Mouse (Mus musculus): Measurements from ENCODE around the gene Bcl9. TPM values are rescaled to one million over a fixed set of nuclear protein-coding genes. Genes with fewer than 3 reads are reported as not detected.

The Bcl9 gene
- 10 to 100 TPM; 19.2 to 27.4 (median 25.3) TPM for total RNA-seq (2022)

- peak; percentile 72 for DNase-seq
Measured at GRCm38 (mm10) chr3:97297553-97298432, at the start of gene Bcl9. TSS of gene Bcl9 (minus strand) at chr3:97297917.

- no peak for DNase-seq
Measured at GRCm38 (mm10) chr3:97339193-97339576, 41.5 kb upstream of the Bcl9 start.

- peak; percentile 56 for DNase-seq
Measured at GRCm38 (mm10) chr3:97338522-97339192, 40.9 kb upstream of the Bcl9 start.

GRCm38 (mm10) chr3:97337306-97337705 lies 39.6 kb upstream of the Bcl9 start:
- no peak for DNase-seq

GRCm38 (mm10) chr3:97336331-97336730 lies 38.6 kb upstream of the Bcl9 start:
- no peak for DNase-seq

GRCm38 (mm10) chr3:97334618-97335017 lies 36.9 kb upstream of the Bcl9 start:
- DNase-seq, result no peak

- DNase-seq, result no peak
Measured at GRCm38 (mm10) chr3:97332172-97332571, 34.5 kb upstream of the Bcl9 start.

GRCm38 (mm10) chr3:97327809-97328208 lies 30.1 kb upstream of the Bcl9 start:
- no peak for DNase-seq

GRCm38 (mm10) chr3:97327356-97327755 lies 29.6 kb upstream of the Bcl9 start:
- no peak for DNase-seq

- no peak for DNase-seq
Measured at GRCm38 (mm10) chr3:97325621-97326345, 28.1 kb upstream of the Bcl9 start.

- DNase-seq, result no peak
Measured at GRCm38 (mm10) chr3:97324046-97324445, 26.3 kb upstream of the Bcl9 start.

GRCm38 (mm10) chr3:97317302-97317701 lies 19.6 kb upstream of the Bcl9 start:
- DNase-seq, result no peak

GRCm38 (mm10) chr3:97313431-97313830 lies 15.7 kb upstream of the Bcl9 start:
- no peak for DNase-seq

GRCm38 (mm10) chr3:97311998-97312397 lies 14.3 kb upstream of the Bcl9 start:
- peak; percentile 72 for DNase-seq

- DNase-seq, result no peak
Measured at GRCm38 (mm10) chr3:97309748-97310536, 12.2 kb upstream of the Bcl9 start.

GRCm38 (mm10) chr3:97308440-97308839 lies 10.7 kb upstream of the Bcl9 start:
- no peak for DNase-seq

- DNase-seq, result no peak
Measured at GRCm38 (mm10) chr3:97305907-97306306, 8.2 kb upstream of the Bcl9 start.

- no peak for DNase-seq
Measured at GRCm38 (mm10) chr3:97301586-97301985, 3.9 kb upstream of the Bcl9 start.

GRCm38 (mm10) chr3:97300370-97300769 lies 2.7 kb upstream of the Bcl9 start:
- DNase-seq, result peak; percentile 47

GRCm38 (mm10) chr3:97299885-97300284 lies 2.2 kb upstream of the Bcl9 start:
- no peak for DNase-seq

GRCm38 (mm10) chr3:97298856-97299465 lies 1.2 kb upstream of the Bcl9 start:
- no peak for DNase-seq
